Mouse (Mus musculus) CD8-positive naive resting alpha-beta T cell, adult 2 months (primary cell): ENCODE measurements around the gene Gstp1.
"Not testable (repeated sequence)": the region's sequence is repeated elsewhere in the genome, so short reads cannot be mapped to it uniquely, and the experiment has no call there.

Experiments
- DNase-seq, 2 experiments: peaks; one replicate each; pipeline ENCODE4 v3.0.0; 2022; ENCODE audit warnings: low read depth in 2 of 2, low spot score in 2 of 2

The Gstp1 gene

GRCm38 (mm10) chr19:4041500-4041899 lies 3.7 kb upstream of the Gstp1 start:
- DNase-seq, result not testable (repeated sequence)

DNA sequence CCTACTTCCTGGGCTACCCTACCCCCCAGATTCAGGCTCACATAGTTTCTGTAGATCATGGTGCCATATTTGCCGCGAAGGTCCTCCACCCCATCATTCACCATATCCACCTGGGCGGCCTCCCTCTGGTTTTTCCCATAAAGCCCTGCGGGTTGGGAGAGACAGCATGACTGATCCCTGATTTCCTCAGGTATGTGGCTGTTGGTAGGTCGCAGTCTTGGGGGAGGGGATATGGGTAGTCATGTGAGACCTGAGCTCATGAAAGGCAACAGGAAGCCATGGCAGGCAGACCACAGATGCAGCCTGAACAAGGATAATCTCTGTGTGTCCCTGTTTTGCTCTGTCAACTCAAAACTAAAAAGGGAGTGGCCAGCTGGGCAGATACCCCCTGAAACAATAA lies 3.2 kb upstream of the Gstp1 start:
- DNase-seq, result not testable (repeated sequence)

DNA sequence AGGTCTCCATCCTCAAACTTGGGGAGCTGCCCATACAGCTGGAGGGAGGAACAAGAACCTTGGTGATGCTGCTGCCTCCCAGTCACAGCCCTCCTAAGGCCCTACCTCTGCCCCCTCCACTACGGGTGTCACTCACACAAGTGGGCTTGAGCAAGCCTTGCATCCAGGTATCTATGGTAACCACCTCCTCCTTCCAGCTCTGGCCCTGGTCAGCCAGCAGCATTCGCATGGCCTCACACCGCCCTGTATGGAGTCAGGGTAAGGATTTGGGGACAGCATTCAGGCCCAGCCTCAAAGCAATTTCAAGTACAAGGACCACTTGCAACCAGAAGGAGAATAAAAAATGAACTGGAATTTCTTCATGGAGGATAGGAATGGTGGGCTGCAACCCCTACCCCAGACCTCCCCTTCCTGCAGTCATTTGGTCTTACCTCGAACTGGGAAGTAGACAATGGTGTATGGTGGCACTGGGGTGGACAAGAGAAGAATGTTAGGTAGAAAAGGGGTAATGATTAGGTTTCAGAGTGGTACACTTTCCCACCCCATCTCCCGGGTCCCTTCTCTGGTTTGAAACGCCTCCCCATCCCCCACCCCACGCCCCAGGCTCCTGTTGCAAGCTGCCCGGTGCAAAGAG lies 514 bp downstream of the Gstp1 start:
- DNase-seq, result not testable (repeated sequence)

DNA sequence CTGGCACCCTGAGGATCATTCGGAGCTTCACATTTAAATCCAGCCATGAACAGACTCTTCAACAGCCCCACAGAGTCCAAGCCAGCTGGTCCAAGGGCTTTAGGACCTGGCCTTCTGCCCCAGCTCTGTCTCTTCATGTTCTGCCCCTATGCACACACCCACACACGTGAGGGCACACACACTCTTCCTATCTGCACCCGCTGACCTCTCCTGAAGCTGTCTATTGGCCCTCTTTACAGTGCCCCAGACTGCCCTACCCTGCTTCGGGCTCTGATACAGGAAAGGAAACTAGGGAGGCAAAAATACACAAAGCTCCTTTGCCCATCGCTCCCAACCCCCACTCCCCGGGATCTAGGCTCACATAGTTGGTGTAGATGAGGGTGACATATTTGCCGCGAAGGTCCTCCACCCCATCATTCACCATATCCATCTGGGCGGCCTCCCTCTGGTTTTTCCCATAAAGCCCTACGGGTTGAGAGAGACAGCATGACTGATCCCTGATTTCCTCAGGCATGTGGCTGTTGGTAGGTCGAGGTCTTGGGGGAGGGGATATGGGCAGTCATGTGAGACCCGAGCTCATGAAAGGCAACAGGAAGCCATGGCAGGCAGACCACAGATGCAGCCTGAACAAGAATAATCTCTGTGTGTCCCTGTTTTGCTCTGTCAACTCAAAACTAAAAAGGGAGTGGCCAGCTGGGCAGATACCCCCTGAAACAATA lies 1.3 kb downstream of the Gstp1 start:
- DNase-seq, result no peak

GRCm38 (mm10) chr19:4033742-4034141 lies 4.0 kb downstream of the Gstp1 start:
- no peak for DNase-seq

DNA sequence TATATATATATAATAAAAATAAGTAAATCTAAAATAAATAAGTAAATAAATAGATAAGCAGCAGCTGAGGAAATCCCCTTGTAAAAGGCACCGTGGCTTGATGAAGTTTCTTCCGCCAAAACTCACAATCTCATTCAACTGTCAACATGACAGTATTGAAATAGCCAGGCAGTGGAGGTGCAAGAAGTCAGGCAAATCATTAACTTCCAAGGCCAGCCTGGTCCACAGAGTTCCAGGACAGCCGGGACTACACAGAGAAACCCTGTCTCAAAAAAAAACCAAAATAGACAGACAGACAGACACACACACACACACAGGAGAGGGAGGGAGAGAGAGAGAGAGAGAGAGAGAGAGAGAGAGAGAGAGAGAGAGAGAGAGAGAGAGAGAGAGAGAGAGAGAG lies 4.5 kb downstream of the Gstp1 start:
- no peak for DNase-seq

- DNase-seq, result no peak
These were observed 5.1 kb downstream of the Gstp1 start for GRCm38 (mm10) chr19:4032668-4033067.

- no peak for DNase-seq
These were observed 10.2 kb downstream of the Gstp1 start for GRCm38 (mm10) chr19:4027576-4027975.

DNA sequence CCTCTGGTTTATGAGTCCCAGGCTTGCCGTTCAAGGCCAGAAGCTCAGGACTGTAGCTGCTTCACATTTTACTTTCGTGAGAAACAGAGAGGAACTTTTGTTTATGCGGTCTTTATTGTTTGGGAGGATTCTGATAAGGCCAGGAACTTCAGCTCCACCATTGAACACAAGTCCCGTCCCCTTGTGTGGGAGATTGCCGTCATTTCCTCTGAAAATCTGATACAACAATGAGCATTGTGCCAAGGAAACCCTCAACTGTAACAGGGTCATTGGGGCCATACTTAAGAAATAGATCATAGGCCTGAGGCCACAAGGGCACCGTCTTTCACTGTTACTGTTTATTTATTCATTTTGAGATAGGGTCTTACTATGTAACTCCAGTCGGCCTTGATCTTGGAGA lies 14.6 kb downstream of the Gstp1 start:
- no peak for DNase-seq

- DNase-seq, result peak; percentile 42 to 56
These were observed 18.8 kb downstream of the Gstp1 start for GRCm38 (mm10) chr19:4018743-4019583.

DNA sequence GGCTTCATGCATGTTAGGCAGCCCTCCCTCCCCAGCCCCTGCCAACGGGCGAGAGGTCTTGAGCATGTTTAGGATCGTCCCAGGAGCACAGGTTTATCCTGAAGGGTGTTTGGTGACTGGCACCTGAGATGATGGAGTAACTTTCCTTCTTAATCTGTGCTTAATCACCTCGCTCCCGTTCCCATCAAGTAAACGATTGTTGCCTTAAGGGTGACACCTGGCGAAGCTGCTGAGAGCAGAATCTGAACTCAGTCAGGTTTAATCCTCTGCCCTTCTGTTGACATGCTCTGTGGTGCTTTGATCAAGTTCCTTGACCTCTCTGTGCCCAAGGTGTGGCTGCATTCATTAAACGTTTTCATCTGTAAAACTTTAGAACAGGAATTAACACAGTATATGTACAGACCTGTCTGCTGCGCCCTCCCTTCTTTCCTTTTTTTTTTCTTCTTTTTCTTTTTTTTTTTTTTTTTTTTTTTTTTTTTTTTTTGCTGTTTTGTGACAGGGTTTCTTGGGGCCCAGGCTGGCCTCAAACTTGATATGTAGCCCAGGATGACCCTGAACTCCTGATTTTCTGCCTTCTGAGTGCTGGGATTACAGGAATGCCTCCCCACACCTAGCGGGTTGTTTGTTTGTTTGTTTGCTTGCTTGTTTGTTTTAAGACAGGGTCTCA lies 19.7 kb downstream of the Gstp1 start:
- no peak for DNase-seq

DNA sequence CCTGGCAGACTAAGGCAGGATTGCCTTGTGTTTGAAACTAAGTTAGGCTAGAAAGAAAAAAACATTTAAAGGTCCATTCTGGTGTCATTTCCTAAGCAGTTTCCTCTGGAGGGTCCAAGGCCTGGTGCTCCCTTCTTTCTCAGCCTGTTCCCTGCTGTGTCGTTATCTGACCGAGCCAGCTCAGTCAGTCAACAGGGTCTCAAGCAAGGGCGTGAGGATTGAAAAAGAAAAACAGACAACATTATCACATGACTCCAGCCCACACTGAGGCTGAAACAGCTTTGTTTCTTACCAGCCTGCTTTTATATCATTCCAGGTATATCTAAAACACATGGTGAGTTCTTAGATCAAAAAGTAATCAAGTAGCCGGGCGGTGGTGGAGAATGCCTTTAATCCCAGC lies 22.1 kb downstream of the Gstp1 start:
- no peak for DNase-seq

DNA sequence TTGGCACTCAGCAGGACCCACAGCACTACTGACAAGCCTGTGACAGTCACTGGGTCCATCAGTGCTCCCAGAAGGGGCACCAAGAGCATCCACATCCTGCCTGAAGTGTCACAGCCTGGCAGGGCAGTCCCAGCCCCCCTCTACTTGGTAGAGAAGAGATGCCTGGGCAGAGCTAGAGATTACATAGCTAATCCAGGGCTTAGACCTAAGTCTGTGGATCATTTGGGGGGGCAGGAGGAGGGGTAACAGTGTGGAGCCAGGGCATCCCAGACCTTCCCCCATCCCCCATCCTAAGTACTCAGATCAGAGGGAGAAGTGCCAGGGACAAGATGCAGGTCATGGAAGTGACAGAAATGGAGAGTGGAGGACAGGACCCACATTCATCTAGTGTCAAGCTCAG lies 23.0 kb downstream of the Gstp1 start:
- no peak for DNase-seq

DNA sequence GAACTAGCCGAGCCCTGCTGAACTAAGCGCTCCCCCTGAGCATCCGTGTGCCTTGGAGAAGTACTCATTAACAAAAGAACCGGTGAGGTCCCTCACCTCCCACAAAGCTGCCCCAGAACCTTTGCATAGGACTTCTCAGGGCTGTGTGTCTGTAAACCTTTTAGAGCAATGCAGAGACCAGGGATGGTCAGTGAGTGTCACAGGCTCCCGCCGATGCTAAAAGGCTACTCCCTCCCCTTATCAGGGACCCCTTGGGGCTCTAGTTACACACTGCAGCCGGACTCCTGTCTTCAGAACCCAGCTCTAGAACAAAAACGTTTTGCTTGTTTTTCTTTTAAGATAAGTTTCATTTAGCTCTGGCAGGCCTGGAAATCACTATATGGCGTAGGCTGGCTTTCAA lies 24.7 kb downstream of the Gstp1 start:
- no peak for DNase-seq

- peak; percentile 94 to 95 for DNase-seq
These were observed 25.3 kb downstream of the Gstp1 start, which contains the start of gene Ndufv1 for GRCm38 (mm10) chr19:4012432-4013022. Gene Ndufv1, minus strand, starts transcription at chr19:4012806.

DNA sequence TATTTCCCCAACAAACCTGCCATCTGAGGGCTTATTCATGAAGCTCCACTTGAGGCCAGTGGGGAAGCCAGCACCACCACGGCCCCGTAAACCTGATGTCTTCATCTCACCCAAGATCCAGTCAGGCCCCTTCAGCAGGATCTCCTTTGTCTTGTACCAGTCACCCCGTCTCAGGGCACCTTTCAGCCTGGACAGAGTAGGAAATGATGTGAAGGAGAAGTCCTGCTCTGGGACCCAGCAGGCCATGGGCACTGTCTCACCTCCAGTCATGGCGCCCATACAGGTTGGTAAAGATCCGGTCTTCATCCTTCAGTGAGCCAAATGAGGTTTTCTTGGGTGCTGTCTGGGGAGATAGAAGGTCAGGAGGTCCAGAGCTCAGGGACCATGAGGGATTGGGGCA lies 26.7 kb downstream of the Gstp1 start:
- no peak for DNase-seq

DNA sequence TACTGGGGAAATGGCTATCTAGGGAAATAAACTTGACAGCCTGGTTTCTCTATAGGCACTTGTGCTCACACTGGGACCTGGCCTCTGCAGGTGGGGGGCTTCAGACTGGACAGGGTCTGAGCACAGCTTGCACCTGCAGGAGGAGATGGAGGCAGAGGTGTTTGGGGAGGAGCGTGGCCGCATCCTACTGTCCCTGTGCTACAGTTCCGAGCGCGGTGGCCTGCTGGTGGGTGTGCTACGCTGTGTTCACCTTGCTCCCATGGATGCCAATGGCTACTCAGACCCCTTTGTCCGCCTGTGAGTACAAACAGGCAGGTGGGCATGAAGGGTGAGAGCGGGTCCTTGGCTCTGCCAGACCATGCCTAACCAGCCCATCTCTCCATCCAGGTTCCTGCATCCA lies 31.8 kb downstream of the Gstp1 start:
- no peak for DNase-seq

DNA sequence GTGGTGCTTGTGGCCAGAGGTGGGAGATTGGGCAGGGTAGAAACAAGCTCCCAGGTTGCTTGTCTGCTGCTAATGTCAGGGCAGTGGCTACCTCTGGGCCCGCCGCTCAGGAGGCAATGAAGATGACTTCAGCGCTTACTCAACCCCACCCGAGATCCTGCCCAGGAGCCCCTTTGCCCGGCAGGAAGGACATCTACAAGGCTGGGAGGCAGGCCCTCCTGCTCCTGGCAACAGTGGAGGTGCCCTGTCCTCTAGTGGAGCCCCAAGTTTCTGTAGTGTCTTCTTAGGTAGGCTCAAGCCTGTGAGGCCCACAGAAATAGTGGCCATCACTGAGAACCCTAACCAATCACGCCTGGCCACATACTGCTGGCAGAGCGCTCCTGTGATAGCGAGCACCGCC lies 32.7 kb downstream of the Gstp1 start:
- no peak for DNase-seq

DNA sequence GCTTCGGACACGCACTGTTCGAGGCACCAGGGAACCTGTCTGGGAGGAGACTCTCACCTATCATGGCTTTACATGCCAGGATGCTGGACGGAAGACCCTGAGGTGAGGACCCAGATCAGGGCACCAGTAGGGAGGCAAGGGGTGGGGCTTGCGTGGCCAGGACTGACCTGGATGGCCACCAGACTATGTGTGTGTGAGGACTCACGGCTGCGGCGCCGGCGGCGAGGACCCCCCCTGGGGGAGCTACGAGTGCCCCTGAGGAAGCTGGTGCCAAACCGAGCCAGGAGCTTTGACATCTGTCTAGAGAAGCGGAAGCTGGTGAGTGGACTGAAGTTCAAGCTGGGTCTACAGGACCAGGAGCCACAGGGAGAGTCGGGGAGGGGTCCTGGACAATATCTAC lies 33.5 kb downstream of the Gstp1 start:
- no peak for DNase-seq

GRCm38 (mm10) chr19:4003641-4004040 lies 34.1 kb downstream of the Gstp1 start:
- DNase-seq, result no peak

DNA sequence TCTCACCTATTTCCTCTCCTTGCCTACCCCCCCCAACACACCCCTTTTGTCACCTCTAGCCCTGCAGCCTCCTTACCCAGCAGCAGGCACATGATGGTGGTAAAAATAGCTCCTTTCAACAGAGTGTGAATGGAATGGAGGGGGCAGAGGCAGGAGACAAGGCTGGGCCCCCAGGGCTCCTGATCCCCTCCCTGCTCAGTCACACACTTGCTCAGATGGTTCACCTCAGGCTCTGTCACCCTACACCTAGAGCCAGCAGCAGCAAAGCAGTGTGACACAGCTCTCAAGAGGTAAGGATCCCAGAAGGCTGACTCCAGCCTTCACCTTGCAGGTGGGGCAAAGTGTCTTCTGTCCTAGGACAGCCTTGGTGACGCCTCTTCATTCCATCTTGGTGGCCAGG lies 34.7 kb downstream of the Gstp1 start, which contains the start of gene Doc2g:
Gene Doc2g (plus strand): TSS at position 202 of the 400 bp plus-strand sequence.
- DNase-seq, result no peak
